Mouse (Mus musculus) MEL (cell line): ENCODE measurements at regions not wholly inside any gene's neighbourhood (a gene's known extent, or its start where the extent isn't known, plus 50 kb on each side); places are given as distances from the start of the nearest gene placed in this dataset.

Experiments
- CHD1 ChIP-seq: IDR thresholded peaks from 2 replicates; pipeline ENCODE4 v1.6.1; 2012; ENCODE audit warnings: low read depth, mild to moderate bottlenecking, inconsistent platforms, low read length, improper control_type of control experiment
- CHD2 ChIP-seq: IDR thresholded peaks from 2 replicates; pipeline ENCODE4 v1.6.1; 2011; ENCODE audit warnings: low read length, improper control_type of control experiment
- CTCF ChIP-seq, 3 experiments: IDR thresholded peaks in 2 of 3; conservative IDR thresholded peaks in 1 of 3; 2 replicates each; pipeline ENCODE4 v1.5.1; 2011 to 2012; ENCODE audit warnings: low read length in 3 of 3, low read depth in 2 of 3, mild to moderate bottlenecking in 2 of 3, improper control_type of control experiment in 1 of 3, inconsistent platforms in 1 of 3, mixed read lengths in 1 of 3, moderate library complexity in 1 of 3; ENCODE audit not compliant: control insufficient read depth in 1 of 3, insufficient read depth in 1 of 3, poor library complexity in 1 of 3, severe bottlenecking in 1 of 3
- EP300 ChIP-seq, 2 experiments: IDR thresholded peaks; 2 replicates each; pipeline ENCODE4 v1.6.1; 2011; ENCODE audit warnings: improper control_type of control experiment in 2 of 2, low read length in 2 of 2, low read depth in 1 of 2, mild to moderate bottlenecking in 1 of 2
- JUND ChIP-seq: IDR thresholded peaks from 2 replicates; pipeline ENCODE4 v1.6.1; 2011; ENCODE audit warnings: low read depth, mild to moderate bottlenecking, improper control_type of control experiment, low read length
- MAX ChIP-seq: IDR thresholded peaks from 2 replicates; pipeline ENCODE4 v1.6.1; 2011; ENCODE audit warnings: low read length, improper control_type of control experiment
- MXI1 ChIP-seq: IDR thresholded peaks from 2 replicates; pipeline ENCODE4 v1.6.1; 2011; ENCODE audit warnings: mild to moderate bottlenecking, low read depth, low read length, improper control_type of control experiment
- POLR2A ChIP-seq, 2 experiments: IDR thresholded peaks; 2 replicates each; pipeline ENCODE4 v1.6.1; 2011 to 2012; ENCODE audit warnings: low read length in 2 of 2, mild to moderate bottlenecking in 2 of 2, control low read depth in 1 of 2, improper control_type of control experiment in 1 of 2, low read depth in 1 of 2, moderate library complexity in 1 of 2; ENCODE audit not compliant: control insufficient read depth in 1 of 2, insufficient read depth in 1 of 2, poor library complexity in 1 of 2
- TCF12 ChIP-seq: IDR thresholded peaks from 2 replicates; pipeline ENCODE4 v1.6.1; 2014; ENCODE audit warnings: low read depth, mild to moderate bottlenecking, inconsistent platforms, low read length, improper control_type of control experiment, moderate library complexity
- USF1 ChIP-seq: IDR thresholded peaks from 2 replicates; pipeline ENCODE4 v1.6.1; 2014; ENCODE audit warnings: low read depth, mild to moderate bottlenecking, inconsistent platforms, low read length, improper control_type of control experiment, moderate library complexity
- ZNF384 ChIP-seq: IDR thresholded peaks from 2 replicates; pipeline ENCODE4 v1.6.1; 2012; ENCODE audit warnings: low read depth, mild to moderate bottlenecking, inconsistent platforms, low read length, improper control_type of control experiment

DNA sequence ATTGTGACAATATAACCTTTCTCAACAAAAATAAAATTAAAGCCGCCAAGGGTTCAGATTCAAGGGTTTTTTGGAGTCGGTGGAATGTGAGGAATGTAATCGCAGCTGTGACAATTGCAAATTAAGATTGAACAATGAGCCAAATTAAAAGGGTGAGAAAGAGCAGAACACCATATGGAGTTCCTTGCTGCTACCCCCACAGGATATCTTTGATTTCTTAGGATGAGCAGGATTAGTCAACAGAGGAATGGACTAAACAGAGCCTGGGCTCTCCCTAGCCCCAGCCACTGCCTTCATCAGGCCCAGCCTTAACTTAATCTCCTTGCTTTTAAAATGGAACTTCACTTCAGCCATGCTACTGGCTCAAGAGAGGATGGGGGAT is 121.3 kb downstream of the Mat2b start:
- TF ChIP-seq JUND (no peak), CTCF (IDR thresholded peaks at IDR 0.05 in 2 of 3, conservative IDR thresholded peaks at IDR 0.05 in 1 of 3; ENCODE audit: control insufficient read depth in 1 of 3, insufficient read depth in 1 of 3, low read depth in 2 of 3, low read length in 3 of 3, poor library complexity in 1 of 3, severe bottlenecking in 1 of 3) (no peak), CHD1 (no peak), EP300 (IDR thresholded peaks at IDR 0.05; ENCODE audit: low read depth in 1 of 2, low read length in 2 of 2) (no peak), MXI1 (no peak), POLR2A (IDR thresholded peaks at IDR 0.05; ENCODE audit: control insufficient read depth in 1 of 2, insufficient read depth in 1 of 2, low read depth in 1 of 2, low read length in 2 of 2, poor library complexity in 1 of 2) (no peak), MAX (no peak), CHD2 (no peak), ZNF384 (no peak), USF1 (no peak), TCF12 (no peak)
